Mouse (Mus musculus): Measurements from ENCODE around the gene Pde1b.

DNA sequence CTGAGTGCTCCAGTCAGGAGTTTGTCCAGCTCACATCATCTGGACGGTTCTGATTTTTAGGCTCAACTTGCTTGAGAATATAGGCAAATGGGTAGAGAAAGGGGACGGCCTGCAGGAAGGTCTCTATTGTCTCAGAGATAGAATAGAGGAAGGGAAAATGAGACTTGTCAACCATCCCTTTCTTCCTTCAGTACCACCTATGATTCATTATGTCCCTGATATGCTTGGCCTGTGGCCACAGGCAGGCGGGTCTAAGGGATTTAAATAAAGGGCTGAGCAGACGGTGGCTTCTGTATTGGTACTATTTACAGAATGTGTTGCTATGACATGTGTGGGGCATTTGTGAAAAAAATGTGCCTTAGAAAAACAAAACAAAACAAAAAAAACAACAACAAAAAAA lies 14.5 kb upstream of the Pde1b start:
- TF ChIP-seq CTCF (IDR thresholded peaks at IDR 0.05; ENCODE audit: low read depth, low read length) = no peak
- TF ChIP-seq TAL1 (conservative IDR thresholded peaks at IDR 0.05; ENCODE audit: low read depth, low read length) = no peak
- no peak for TF ChIP-seq GATA1 (IDR thresholded peaks at IDR 0.05; ENCODE audit: borderline replicate concordance, low read length)
- TF ChIP-seq POLR2AphosphoS5 (IDR thresholded peaks at IDR 0.05; ENCODE audit: insufficient replicate concordance, low read depth, low read length) = no peak

Measured in G1E (cell line).